ENCODE assay signal across 8 mouse cellular contexts in the genomic region with DNA sequence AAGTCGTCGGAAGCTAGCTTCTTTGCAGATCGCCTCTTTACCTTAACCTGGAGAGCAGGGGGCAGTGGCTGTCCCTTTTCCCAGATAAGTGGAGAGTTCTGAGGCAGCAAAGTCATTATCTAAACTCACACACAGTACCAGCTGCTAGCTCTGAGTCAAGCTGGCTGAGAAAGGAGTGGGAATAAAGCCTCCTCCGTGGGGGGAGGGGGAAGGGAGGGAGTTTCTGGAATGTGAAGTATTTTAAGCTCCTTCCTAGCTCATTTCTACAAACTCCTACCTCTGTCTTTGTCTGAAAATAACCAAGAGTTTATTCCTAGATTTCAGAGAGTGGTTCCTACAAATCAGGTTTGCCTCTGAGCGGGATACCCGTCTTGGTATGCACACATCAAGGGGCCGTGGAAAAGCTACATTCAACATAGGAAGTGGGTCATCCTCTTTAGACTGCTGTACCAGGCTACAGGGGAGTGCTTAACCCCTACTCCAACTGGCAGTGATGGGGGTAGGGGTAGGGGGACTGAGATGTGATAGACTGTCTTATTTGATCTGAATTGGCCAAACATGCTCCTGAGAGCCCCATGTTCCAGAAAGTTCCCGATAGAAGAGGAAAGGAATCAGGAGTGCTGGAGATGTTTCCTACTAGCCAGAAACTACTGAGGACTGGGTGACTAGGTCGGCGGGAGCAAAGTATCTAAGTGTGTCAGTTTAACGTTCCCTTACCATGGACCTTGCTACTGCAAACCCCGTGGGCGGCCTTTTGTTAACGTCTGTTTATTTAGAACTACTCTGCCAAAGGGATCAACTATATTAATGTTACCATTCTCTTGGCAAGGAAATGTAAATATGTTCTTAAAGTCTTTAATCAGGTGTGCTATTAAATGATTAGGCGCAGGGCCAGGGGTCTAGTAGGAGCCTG. TPM values are rescaled to one million over a fixed set of nuclear protein-coding genes. Genes with fewer than 3 reads are reported as not detected.
DNase-seq lines count a peak whose midpoint lies in the region; ATAC-seq lines count a peak whose summit lies in the region.

No protein-coding gene starts in this region.

- H3K27me3 ChIP-seq in kidney, embryonic 15.5 days, result 0 out of 2 replicates have a peak, but pooled peaks cover 5% of the 10 kb centered on the region
- H3K27me3 ChIP-seq in hindbrain, embryonic 12.5 days, result no peaks in the 10 kb centered on the region

- WGBS in kidney, embryonic 15.5 days, result 42% methylated on average over 15 of the region's 15 CpGs
- WGBS in hindbrain, embryonic 12.5 days, result 49% methylated on average over 15 of the region's 15 CpGs

- H3K4me2 ChIP-seq in kidney, embryonic 15.5 days, result no peak overlapping the region
- no peak overlapping the region for H3K4me2 ChIP-seq in hindbrain, embryonic 12.5 days (replicated peaks)

- H3K9me3 ChIP-seq in kidney, embryonic 15.5 days (replicated peaks), result no peaks in the 10 kb centered on the region
- H3K9me3 ChIP-seq in hindbrain, embryonic 12.5 days (replicated peaks), result no peaks in the 10 kb centered on the region

- H3K9ac ChIP-seq in kidney, embryonic 15.5 days, result no peak overlapping the region
- H3K9ac ChIP-seq in hindbrain, embryonic 12.5 days, result no peak overlapping the region

- H3K27ac ChIP-seq in kidney, embryonic 15.5 days, result 0 out of 2 replicates have a peak overlapping the region, but pooled peaks have one; percentile 7
- H3K27ac ChIP-seq in hindbrain, embryonic 12.5 days, result no peak overlapping the region

- DNase-seq in kidney, adult 11 months, result no peak
- DNase-seq in embryo, embryonic 10.5 days (ENCODE audit: low spot score), result peak; percentile 58
- peak; percentile 71 to 88 for DNase-seq in left cerebral cortex, adult 9 months (ENCODE audit: low spot score in 2 of 2)
- peak; percentile 59 for DNase-seq in retina, postnatal 1 day
- no peak for DNase-seq in adrenal gland, postnatal 4 days (ENCODE audit: low spot score in 2 of 2)
- DNase-seq in thymus, postnatal 14 days, result no peak

- no peak overlapping the region for H3K4me3 ChIP-seq in kidney, embryonic 15.5 days (replicated peaks)
- no peak overlapping the region for H3K4me3 ChIP-seq in hindbrain, embryonic 12.5 days

- H3K36me3 ChIP-seq in kidney, embryonic 15.5 days, result peaks cover 7% of the 10 kb centered on the region; the same call in 1 of the 2 replicates
- H3K36me3 ChIP-seq in hindbrain, embryonic 12.5 days, result peaks cover 23% of the 10 kb centered on the region

- peaks cover 10% of the 10 kb centered on the region for H3K4me1 ChIP-seq in kidney, embryonic 15.5 days
- H3K4me1 ChIP-seq in hindbrain, embryonic 12.5 days, result peaks cover 31% of the 10 kb centered on the region

- no peak for ATAC-seq in kidney, embryonic 15.5 days (replicated peaks; ENCODE audit: low FRiP score)
- no peak for ATAC-seq in hindbrain, embryonic 12.5 days (ENCODE audit: low FRiP score)

RNA-seq across cellular contexts. Expression of a gene that starts 9.9 kb away (rescaled TPM):
- polyA plus RNA-seq in kidney, embryonic 15.5 days (2015; fragmentation: Nextera tagmentation; extraction: Ambion mirVana), result 7.8 and 8.1 TPM in 2 replicates
- 1 to 10 TPM; 2.8 to 2.9 TPM for total RNA-seq in adrenal gland, postnatal 4 days (2021)
- 103 and 105 TPM in 2 replicates for polyA plus RNA-seq in hindbrain, embryonic 12.5 days (2016; fragmentation: Nextera tagmentation; extraction: Ambion mirVana)

RNA-seq across cellular contexts. Expression of a gene that starts 11.1 kb away (rescaled TPM):
- 17.8 and 18.7 TPM in 2 replicates for polyA plus RNA-seq in kidney, embryonic 15.5 days (2015; fragmentation: Nextera tagmentation; extraction: Ambion mirVana)
- 10 to 100 TPM; 19.1 to 19.7 TPM for total RNA-seq in adrenal gland, postnatal 4 days (2021)
- polyA plus RNA-seq in hindbrain, embryonic 12.5 days (2016; fragmentation: Nextera tagmentation; extraction: Ambion mirVana), result 23.3 and 26.7 TPM in 2 replicates

RNA-seq across cellular contexts. Expression of a gene that starts 44.3 kb away (rescaled TPM):
- polyA plus RNA-seq in kidney, embryonic 15.5 days (2015; fragmentation: Nextera tagmentation; extraction: Ambion mirVana), result 3.3 and 4.0 TPM in 2 replicates
- total RNA-seq in adrenal gland, postnatal 4 days (2021), result under 1 TPM; 0.59 to 0.90 TPM
- 28.5 and 28.7 TPM in 2 replicates for polyA plus RNA-seq in hindbrain, embryonic 12.5 days (2016; fragmentation: Nextera tagmentation; extraction: Ambion mirVana)

Comparison
In these comparisons a context has a peak if more than half of its experiments do, and no peak if none do; other contexts are left out.
1. DNase-seq: peak in embryo, embryonic 10.5 days (single experiment), left cerebral cortex, adult 9 months (2 of 2) and retina, postnatal 1 day (single experiment); none in kidney, adult 11 months (single experiment), adrenal gland, postnatal 4 days (0 of 2) and thymus, postnatal 14 days (single experiment).
2. RNA of a gene that starts 9.9 kb away (polyA plus RNA-seq): 103 to 105 TPM in hindbrain, embryonic 12.5 days; 7.8 to 8.1 TPM in kidney, embryonic 15.5 days; every median in the first group is over 10 times any median in the second.